Mouse (Mus musculus): ENCODE measurements at regions not wholly inside any gene's neighbourhood (a gene's known extent, or its start where the extent isn't known, plus 50 kb on each side); places are given as distances from the start of the nearest gene placed in this dataset.
"Not testable (repeated sequence)": the region's sequence is repeated elsewhere in the genome, so short reads cannot be mapped to it uniquely, and the experiment has no call there.

GRCm38 (mm10) chr16:89718921-89719320 lies 147.9 kb upstream of the Krtap11-1 start:
- DNase-seq: no peak

GRCm38 (mm10) chr16:89715716-89716115 lies 144.7 kb upstream of the Krtap11-1 start:
- DNase-seq: not testable (repeated sequence)

- no peak for DNase-seq
These were observed 133.3 kb upstream of the Krtap11-1 start for GRCm38 (mm10) chr16:89704316-89704715.

- DNase-seq: no peak
These were observed 132.2 kb upstream of the Krtap11-1 start for GRCm38 (mm10) chr16:89703158-89703557.

- DNase-seq: no peak
These were observed 131.4 kb upstream of the Krtap11-1 start for GRCm38 (mm10) chr16:89702406-89702805.

- no peak for DNase-seq
These were observed 130.8 kb upstream of the Krtap11-1 start for GRCm38 (mm10) chr16:89701741-89702140.

- no peak for DNase-seq
These were observed 128.7 kb upstream of the Krtap11-1 start for GRCm38 (mm10) chr16:89699710-89700109.

- DNase-seq: no peak
These were observed 124.8 kb upstream of the Krtap11-1 start for GRCm38 (mm10) chr16:89695833-89696232.

- DNase-seq: no peak
These were observed 124.4 kb upstream of the Krtap11-1 start for GRCm38 (mm10) chr16:89695406-89695805.

- DNase-seq: no peak
These were observed 122.3 kb upstream of the Krtap11-1 start for GRCm38 (mm10) chr16:89693321-89693720.

- no peak for DNase-seq
These were observed 108.5 kb upstream of the Krtap11-1 start for GRCm38 (mm10) chr16:89679438-89679837.

GRCm38 (mm10) chr16:89678446-89679015 lies 107.5 kb upstream of the Krtap11-1 start:
- DNase-seq: no peak

- peak; percentile 43 for DNase-seq
These were observed 104.2 kb upstream of the Krtap11-1 start for GRCm38 (mm10) chr16:89675009-89675785.

- no peak for DNase-seq
These were observed 103.3 kb upstream of the Krtap11-1 start for GRCm38 (mm10) chr16:89674159-89674902.

GRCm38 (mm10) chr16:89671188-89671726 lies 100.3 kb upstream of the Krtap11-1 start:
- no peak for DNase-seq

GRCm38 (mm10) chr16:89660071-89660470 lies 89.1 kb upstream of the Krtap11-1 start:
- no peak for DNase-seq

- no peak for DNase-seq
These were observed 85.1 kb upstream of the Krtap11-1 start for GRCm38 (mm10) chr16:89656036-89656435.

GRCm38 (mm10) chr16:89648651-89649050 lies 77.7 kb upstream of the Krtap11-1 start:
- DNase-seq: no peak

GRCm38 (mm10) chr16:89633917-89634601 lies 63.1 kb upstream of the Krtap11-1 start:
- no peak for DNase-seq

- no peak for DNase-seq
These were observed 61.2 kb upstream of the Krtap11-1 start for GRCm38 (mm10) chr16:89632114-89632622.

GRCm38 (mm10) chr16:89631396-89632113 lies 60.6 kb upstream of the Krtap11-1 start:
- DNase-seq: no peak

- DNase-seq: no peak
These were observed 54.7 kb upstream of the Krtap11-1 start for GRCm38 (mm10) chr16:89625710-89626109.

Measured in liver (tissue).